Mouse (Mus musculus): ENCODE results near the gene Dpp9.

The Dpp9 gene

DNA sequence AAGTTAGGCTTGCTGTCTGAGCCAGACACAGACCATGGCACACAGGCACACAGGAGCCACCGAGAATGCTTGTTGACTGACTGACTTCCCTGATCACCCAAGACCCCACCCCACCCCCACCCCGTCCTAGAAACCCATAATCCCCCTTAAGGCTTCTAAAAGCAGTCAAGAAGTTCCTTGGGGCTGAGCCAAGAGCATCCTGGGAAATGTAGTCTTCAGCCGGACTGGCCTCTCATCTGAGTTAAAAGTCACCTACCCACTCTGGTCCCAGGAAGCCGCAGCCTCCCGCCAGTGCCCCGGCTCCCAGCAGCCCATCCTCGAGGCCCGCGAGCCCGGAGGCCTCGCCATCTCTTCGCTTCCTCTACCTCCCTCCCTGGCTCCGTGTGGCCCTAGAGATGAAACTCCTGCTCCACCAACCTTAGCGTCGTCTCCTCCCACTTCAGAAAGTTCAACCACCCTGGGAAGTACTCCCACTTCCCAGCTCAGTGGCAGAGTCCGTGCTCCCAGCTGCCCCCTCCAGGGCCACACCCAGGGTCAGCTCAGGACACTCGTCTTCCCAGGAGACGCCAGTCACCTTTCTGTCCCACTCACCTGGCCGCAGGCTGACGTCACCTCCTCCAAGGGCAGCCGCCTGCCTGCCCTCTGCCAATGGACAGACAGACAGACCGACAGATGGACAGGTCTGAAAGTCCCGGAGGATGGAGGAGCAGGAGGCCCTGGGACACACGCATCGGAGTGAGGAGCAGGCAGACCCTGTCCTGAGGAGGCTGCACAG lies 80.7 kb downstream of the Dpp9 start:
- peak in 1 of 2 experiments; percentile 44 for DNase-seq
